Mouse (Mus musculus) adrenal gland, adult 18-20 months (tissue): ENCODE data around the gene Dnm1. TPM values are rescaled to one million over a fixed set of nuclear protein-coding genes. Genes with fewer than 3 reads are reported as not detected.

Experiments
- DNase-seq, 2 experiments: peaks; one replicate each; pipeline ENCODE4 v3.0.0; 2021 to 2022; ENCODE audit warnings: low spot score in 2 of 2
- microRNA-seq, 2 experiments: library from miRNA; unstranded; fragments of <30 nt; microRNA quantifications; one replicate each; pipeline ENCODE4 v1.2.0; 2021; ENCODE audit warnings: borderline number of aligned reads in 2 of 2
- total RNA-seq, 2 experiments: library from RNA; stranded (reverse); gene quantifications; 1 replicate in 1 of 2; 2 replicates in 1 of 2; pipeline ENCODE4 v1.2.3; 2021

Gene Dnm1
- total RNA-seq, 2 experiments from 2014 or later: 18.6 to 25.6 TPM

DNA sequence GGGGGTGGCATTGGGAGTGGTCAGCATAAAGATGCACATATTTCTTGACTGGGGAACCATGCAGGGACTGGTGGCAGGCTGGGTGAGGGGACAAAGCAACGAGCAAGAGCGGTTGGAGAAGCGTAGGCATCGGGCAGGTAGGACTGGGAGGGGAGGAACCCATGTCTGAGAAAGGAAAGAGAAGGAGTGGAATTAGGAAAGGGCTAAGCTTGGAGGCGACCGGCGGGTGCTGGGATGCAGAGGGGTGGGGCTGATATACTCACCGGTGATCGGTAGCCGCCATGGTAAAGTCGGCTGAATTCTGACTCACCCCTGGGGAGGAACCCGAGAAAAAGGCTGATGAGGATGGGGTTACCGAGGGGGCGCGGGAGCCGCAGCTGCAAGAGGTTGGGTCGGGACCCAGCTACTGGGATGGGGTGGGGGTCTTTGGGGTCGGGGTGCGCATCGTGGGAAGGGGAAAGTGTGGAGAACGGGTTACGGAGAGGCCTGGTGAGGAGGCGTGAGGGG, 65.8 kb downstream of the Dnm1 start, which contains the start of gene Golga2:
Gene Golga2 (plus strand): TSS at position 51 of the 507 bp plus-strand sequence.
- DNase-seq: peak in 1 of 2 experiments; percentile 25

DNA sequence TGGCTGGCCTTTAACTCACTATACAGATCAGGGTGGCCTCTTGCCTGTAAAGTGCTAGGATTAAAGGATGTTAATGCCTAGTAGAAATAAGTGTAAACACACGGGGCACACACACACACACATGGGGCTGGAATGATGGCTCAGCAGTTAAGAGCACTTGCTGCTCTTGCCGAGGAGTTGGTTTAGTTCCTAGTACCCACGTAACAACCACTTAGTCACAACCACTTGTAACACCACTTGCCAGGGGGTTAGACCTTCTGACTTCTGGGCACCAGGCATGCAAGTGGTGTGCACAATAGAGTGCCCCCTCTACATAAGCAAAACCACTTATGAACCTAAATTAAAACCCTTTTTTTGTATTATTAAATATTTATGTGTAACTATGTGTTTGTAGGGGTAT, 69.2 kb downstream of the Dnm1 start:
- DNase-seq: no peak

DNA sequence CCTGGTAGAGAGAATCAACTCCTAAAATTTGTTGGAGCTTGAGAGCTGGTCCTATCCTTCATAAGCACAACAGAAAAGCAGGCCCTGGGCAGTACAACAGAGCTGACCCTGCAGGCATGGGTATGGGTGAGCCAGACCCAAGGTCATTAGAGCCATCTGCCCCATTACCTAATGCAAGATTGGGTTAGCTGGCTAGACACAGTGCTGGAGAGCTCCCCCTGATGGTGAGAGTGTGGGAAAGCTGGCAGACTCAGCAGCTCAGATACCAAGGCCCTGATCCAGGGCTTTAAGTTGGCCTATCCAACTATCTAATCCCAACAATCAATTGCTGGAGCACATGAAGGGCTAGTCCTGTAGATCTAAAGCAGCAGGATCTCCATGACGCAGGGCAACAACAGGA, 70.4 kb downstream of the Dnm1 start:
- peak; percentile 51 for DNase-seq

GRCm38 (mm10) chr2:32282289-32282688, 70.8 kb downstream of the Dnm1 start:
- no peak for DNase-seq

DNA sequence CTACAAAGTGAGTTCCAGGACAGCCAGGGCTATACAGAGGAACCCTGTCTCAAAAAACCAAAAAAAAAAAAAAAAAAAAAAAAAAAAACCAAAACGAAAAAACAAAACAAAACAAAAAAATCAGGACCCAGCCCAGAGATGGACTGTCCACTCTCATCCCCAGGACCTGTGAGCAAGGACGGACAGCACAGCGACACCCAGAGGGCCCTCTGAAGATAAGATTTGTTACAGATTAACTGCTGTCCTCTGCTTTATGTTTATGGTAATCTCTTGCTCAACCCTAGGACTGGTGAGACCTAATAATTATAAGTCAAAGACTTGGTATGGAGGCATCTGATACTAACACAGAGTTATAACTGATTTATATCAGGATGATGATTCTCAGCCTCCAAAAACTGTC, 77.3 kb downstream of the Dnm1 start:
- DNase-seq: no peak

GRCm38 (mm10) chr2:32260635-32261034, 92.5 kb downstream of the Dnm1 start:
- DNase-seq: no peak

DNA sequence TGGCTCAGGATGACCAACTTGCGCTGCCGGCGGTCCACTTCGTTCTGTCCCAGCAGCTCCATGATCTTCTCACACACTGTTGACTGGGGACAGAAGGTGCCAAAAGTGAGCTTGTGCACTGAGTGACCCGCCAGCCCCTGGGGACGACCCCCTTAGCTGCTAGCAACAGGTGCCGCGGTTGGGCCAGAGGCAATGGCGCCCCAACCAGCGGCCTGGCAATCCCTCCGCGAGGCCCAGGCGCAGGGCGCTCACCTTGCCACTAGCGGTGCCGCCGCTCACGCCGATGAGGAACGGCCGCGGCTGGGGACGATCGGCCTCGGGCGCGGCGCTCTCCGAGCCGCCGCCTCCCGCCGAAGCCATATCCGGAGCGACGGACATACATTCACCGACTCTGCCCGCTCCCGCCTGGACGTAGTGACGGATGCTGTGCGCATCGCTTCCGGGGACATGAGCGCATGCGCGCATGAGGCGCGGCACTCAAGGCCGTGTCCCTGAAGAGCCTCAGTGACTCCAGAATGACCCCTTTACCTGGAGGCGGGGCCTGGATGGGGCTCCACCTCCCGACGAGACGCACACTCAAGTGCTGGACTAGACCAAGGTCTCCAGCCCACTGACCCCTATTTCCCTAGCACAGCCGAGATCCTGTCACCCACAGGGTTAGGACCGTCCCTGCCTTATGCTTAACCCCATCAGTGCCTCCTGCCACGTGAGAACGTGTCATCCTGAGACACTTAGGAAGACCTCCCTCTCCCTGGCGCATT, 93.3 kb downstream of the Dnm1 start, which contains the start of gene Uck1:
Gene Uck1 (minus strand): TSS at position 503 of the 761 bp plus-strand sequence.
- peak; percentile 85 to 86 for DNase-seq

DNA sequence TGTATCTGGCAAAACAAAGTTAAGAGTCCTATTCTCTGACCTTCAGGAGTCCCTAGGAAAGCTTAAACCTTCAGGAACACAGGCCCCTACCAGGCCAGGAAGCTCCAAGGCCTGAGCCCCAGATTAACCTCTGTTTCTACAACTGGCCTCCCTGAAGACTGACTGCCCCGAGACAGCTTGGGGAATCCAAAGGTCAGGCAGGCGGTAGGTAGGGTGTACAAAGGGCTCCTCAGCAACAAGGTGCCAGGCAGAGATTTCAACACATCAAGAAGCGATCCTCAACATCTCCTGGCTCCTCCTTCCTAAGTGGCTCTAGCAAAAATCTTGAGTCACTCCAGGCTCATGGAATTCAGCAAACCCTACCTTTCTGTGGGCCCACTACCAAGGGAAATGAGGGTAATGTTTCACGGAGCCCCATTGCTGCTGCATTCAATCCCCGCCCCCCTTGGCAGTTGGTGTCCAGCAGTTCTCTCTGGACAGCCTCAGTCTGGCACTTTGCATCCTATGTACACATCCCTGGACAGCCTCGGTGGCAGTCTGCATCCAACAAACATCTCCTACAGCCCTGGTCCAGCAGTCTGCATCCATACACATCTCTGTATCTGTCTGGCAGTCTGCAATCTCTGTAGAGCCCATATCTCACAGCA, 94.1 kb downstream of the Dnm1 start:
- no peak for DNase-seq

Small RNA genes within 50 kb of the gene (microRNA-seq; reads per million reads assigned to microRNA genes)
- gene Gm23363: 0 to 1.2 reads per million in 2 experiments
- gene Mir199b: 13.7 to 18.4 reads per million in 2 experiments

Other genes starting within 250 kb of the Dnm1 start
- gene Prrc2b, start 202.3 kb downstream of the Dnm1 start, total RNA-seq: 100 to 1,000 TPM in 1 of 2 experiments, 10 to 100 TPM in 1; 94.4 to 102 TPM
- 10 to 100 TPM; 33.5 to 38.7 TPM for gene Pomt1, start 116.7 kb downstream of the Dnm1 start, total RNA-seq
- 100 to 1,000 TPM; 125 to 144 TPM for gene Uck1, start 93.2 kb downstream of the Dnm1 start, total RNA-seq
- 10 to 100 TPM; 70.5 to 75.4 TPM for gene Golga2, start 66.0 kb downstream of the Dnm1 start, total RNA-seq
- gene Swi5, start 65.3 kb downstream of the Dnm1 start, total RNA-seq: 100 to 1,000 TPM; 291 to 303 TPM
- gene Ciz1, start 1.0 kb downstream of the Dnm1 start, total RNA-seq: 10 to 100 TPM; 62.6 to 69.6 TPM
- 100 to 1,000 TPM; 158 to 166 TPM for gene 1110008P14Rik, start 28.6 kb upstream of the Dnm1 start, total RNA-seq
- 1 to 10 TPM; 1.7 to 2.1 TPM for gene Lcn2, start 34.9 kb upstream of the Dnm1 start, total RNA-seq
- gene Ptges2, start 42.6 kb upstream of the Dnm1 start, total RNA-seq: 10 to 100 TPM; 56.9 to 66.5 TPM
- 1 to 10 TPM; 4.1 to 4.5 TPM for gene Naif1, start 97.1 kb upstream of the Dnm1 start, total RNA-seq
- 10 to 100 TPM; 48.8 to 55.3 TPM for gene Slc25a25, start 98.1 kb upstream of the Dnm1 start, total RNA-seq
- 10 to 100 TPM; 27.4 to 41.0 TPM for gene Fam102a, start 182.0 kb upstream of the Dnm1 start, total RNA-seq
- gene Dpm2, start 217.5 kb upstream of the Dnm1 start, total RNA-seq: 10 to 100 TPM; 49.7 to 58.0 TPM
- gene Pip5kl1, start 221.5 kb upstream of the Dnm1 start, total RNA-seq: not detected
- not detected for gene 9430097D07Rik, start 222.3 kb upstream of the Dnm1 start, total RNA-seq
- gene St6galnac4, start 233.8 kb upstream of the Dnm1 start, total RNA-seq: 10 to 100 TPM in 1 of 2 experiments, 1 to 10 TPM in 1; 6.6 to 11.4 TPM
- gene St6galnac6, start 246.4 kb upstream of the Dnm1 start, total RNA-seq: 10 to 100 TPM; 52.4 to 67.9 TPM